Mouse (Mus musculus) embryonic facial prominence, embryonic 10.5 days (tissue): Measurements from ENCODE around the gene Myt1l. TPM values are rescaled to one million over a fixed set of nuclear protein-coding genes. Genes with fewer than 3 reads are reported as not detected.

ENCODE experiments used
- DNase-seq: peaks from one replicate; pipeline ENCODE4 v3.0.0-alpha.2; 2017; ENCODE audit warnings: low spot score
- H3K27ac ChIP-seq: fragments of 300-500 bp; sonication (generic); replicated peaks from 2 replicates; pipeline ENCODE4 v1.5.1; 2016; ENCODE audit warnings: mild to moderate bottlenecking
- H3K27me3 ChIP-seq: fragments of 300-500 bp; sonication (generic); replicated peaks from 2 replicates; pipeline ENCODE4 v1.6.1; 2016; ENCODE audit warnings: low read depth, mild to moderate bottlenecking; ENCODE audit not compliant: poor library complexity, severe bottlenecking
- H3K36me3 ChIP-seq: fragments of 300-500 bp; sonication (generic); replicated peaks from 2 replicates; pipeline ENCODE4 v1.6.1; 2016; ENCODE audit warnings: mild to moderate bottlenecking, moderate library complexity
- H3K4me1 ChIP-seq: fragments of 300-500 bp; sonication (generic); 2 replicates; pipeline ENCODE4 v1.6.1; 2016
- H3K4me3 ChIP-seq: fragments of 300-500 bp; sonication (generic); 2 replicates; pipeline ENCODE4 v1.5.1; 2016; ENCODE audit warnings: mild to moderate bottlenecking, moderate library complexity
- H3K9me3 ChIP-seq: fragments of 300-500 bp; sonication (generic); 2 replicates; pipeline ENCODE4 v1.6.1; 2016; ENCODE audit warnings: mild to moderate bottlenecking
- WGBS: fragments of 180-500 bp; shearing (Covaris S2); methylation state at CpG from one replicate; pipeline ENCODE4 v1.1.7; 2016; 5-methylcytosine and 5-hydroxymethylcytosine counted together
- polyA plus RNA-seq: library from polyadenylated mRNA; unstranded; fragments of >200 nt; fragmentation: Nextera tagmentation; extraction: Ambion mirVana; gene quantifications from 2 replicates; pipeline ENCODE4 v1.2.1, GENCODE M21; 2016

Myt1l gene
- polyA plus RNA-seq, 1 experiment from 2014 or later, result 3.6 TPM

- Histone ChIP-seq H3K27ac (no peak overlapping the region), H3K36me3 (no peaks in the 10 kb centered on the region), H3K4me1 (peaks cover 11% of the 10 kb centered on the region), H3K27me3 (no peaks in the 10 kb centered on the region), H3K9me3 (no peaks in the 10 kb centered on the region), H3K4me3 (no peak overlapping the region)
- WGBS, result 82% methylated on average over 3 of the region's 3 CpGs
- no peak for DNase-seq
These were observed 178.9 kb downstream of the Myt1l start for GRCm38 (mm10) chr12:29707094-29707493.

DNA sequence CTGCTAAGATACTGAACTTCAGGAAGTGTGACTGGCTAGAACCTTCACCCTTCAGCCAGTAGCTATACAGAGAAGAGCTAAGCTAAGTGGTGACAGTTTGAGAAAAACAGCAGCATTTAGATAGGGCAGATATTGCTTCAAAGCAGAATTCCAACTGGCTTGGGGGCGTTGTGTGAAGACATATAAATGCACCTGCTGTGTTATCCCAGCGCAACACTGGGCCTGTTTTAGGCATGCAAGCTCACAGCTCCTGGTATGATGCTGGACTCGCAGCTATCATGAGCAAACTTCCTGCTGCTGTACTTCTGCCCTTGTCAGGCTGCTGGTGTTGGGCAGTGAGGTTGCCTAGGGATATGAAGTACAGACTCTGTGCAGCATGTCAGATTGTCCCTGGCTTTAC, 180.0 kb downstream of the Myt1l start:
- Histone ChIP-seq H3K4me3 (no peak overlapping the region), H3K27me3 (no peaks in the 10 kb centered on the region), H3K36me3 (no peaks in the 10 kb centered on the region), H3K9me3 (no peaks in the 10 kb centered on the region), H3K4me1 (peaks cover 1% of the 10 kb centered on the region; the same call in 1 of the 2 replicates), H3K27ac (no peak overlapping the region)
- DNase-seq, result no peak
- WGBS, result 92% methylated on average over 3 of the region's 3 CpGs

DNA sequence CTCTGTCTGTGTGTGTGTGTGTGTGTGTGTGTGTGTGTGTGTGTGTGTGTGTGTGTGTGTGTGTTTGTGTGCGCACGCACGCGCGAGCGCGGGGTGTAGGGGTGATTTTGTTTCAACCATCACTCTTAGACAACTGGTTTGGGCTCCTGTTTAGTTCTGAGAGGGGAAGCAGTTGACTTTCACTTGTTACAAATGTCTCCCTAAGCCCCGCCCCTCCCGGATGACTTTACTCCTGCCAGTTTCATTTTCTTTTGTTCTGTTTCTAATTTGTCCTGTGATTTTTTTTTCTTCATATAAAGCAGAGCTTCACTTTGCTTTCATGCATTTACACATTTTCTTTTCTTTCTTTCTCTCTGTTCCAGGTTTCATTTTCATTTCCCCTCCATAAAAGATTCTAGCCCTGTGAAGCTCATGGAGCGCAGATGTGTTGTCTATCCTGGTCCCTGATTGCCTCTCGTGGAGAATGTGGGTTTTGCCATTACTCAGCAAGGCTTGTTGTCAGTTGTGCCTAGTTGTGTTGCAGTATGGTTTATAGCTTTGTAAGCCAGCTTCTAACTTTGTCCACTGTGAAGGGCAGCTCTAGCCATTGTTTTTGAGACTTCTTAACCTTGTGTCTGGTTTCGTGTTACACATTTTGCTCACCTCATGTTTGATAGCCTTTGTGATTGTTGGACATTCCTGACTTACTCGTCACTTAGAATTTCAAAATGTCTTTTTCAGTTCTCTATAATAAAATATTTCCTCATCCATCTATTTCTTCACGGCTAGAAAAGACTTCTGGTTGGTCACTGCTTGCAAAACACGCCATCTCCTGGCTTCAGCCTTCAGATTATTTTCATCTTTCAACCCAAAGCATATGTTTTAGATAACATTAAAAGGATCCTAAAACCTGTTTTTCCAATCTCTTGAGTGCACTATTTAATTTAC, 184.9 kb downstream of the Myt1l start:
- H3K9me3 ChIP-seq, result no peaks in the 10 kb centered on the region
- no peak overlapping the region for H3K27ac ChIP-seq
- no peaks in the 10 kb centered on the region for H3K27me3 ChIP-seq
- WGBS, result 87% methylated on average over 15 of the region's 15 CpGs
- H3K36me3 ChIP-seq, result no peaks in the 10 kb centered on the region
- no peak overlapping the region for H3K4me3 ChIP-seq
- no peak for DNase-seq
- no peaks in the 10 kb centered on the region for H3K4me1 ChIP-seq

DNA sequence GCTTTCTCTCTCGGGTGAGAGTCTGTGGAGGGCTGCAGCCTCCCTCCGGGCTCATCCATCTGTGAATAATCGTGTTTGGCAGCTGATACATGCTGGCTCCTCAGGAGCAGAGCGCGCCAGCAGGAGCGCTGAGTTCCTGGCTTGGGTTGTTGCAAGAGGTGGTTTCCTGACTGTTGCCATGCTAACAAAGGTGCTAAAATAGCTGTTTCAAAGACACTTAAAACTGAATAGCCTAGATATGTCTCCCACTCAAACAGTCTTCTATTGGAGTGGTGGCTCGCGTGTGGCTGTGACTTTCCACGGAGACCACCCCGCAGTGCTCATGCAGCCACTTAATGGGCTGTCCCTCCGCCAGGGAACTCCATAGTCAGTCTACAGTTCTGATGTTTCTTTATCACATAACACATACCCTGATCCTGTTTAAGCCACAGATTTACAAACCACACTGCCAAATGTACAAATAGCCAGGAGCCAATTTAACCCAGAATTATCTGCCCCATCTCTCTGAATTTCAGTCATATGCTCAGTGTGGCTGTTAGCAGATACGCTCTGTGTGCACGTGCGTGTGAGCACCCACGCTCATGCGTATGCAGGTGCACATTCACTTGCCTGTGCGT, 195.6 kb downstream of the Myt1l start:
- H3K27ac ChIP-seq, result no peak overlapping the region
- DNase-seq, result no peak

GRCm38 (mm10) chr12:29728294-29728693, 200.1 kb downstream of the Myt1l start:
- no peaks in the 10 kb centered on the region for H3K4me1 ChIP-seq
- 77% methylated on average over 2 of the region's 2 CpGs for WGBS
- no peak overlapping the region for H3K27ac ChIP-seq
- DNase-seq, result no peak
- no peak overlapping the region for H3K4me3 ChIP-seq
- H3K9me3 ChIP-seq, result no peaks in the 10 kb centered on the region
- H3K27me3 ChIP-seq, result no peaks in the 10 kb centered on the region
- H3K36me3 ChIP-seq, result no peaks in the 10 kb centered on the region

More for the DNA sequence above, 195.6 kb downstream of the Myt1l start:
- Histone ChIP-seq H3K4me3 (no peak overlapping the region), H3K4me1 (no peaks in the 10 kb centered on the region), H3K36me3 (no peaks in the 10 kb centered on the region), H3K27me3 (no peaks in the 10 kb centered on the region), H3K9me3 (no peaks in the 10 kb centered on the region)
- WGBS, result 76% methylated on average over 17 of the region's 17 CpGs

DNA sequence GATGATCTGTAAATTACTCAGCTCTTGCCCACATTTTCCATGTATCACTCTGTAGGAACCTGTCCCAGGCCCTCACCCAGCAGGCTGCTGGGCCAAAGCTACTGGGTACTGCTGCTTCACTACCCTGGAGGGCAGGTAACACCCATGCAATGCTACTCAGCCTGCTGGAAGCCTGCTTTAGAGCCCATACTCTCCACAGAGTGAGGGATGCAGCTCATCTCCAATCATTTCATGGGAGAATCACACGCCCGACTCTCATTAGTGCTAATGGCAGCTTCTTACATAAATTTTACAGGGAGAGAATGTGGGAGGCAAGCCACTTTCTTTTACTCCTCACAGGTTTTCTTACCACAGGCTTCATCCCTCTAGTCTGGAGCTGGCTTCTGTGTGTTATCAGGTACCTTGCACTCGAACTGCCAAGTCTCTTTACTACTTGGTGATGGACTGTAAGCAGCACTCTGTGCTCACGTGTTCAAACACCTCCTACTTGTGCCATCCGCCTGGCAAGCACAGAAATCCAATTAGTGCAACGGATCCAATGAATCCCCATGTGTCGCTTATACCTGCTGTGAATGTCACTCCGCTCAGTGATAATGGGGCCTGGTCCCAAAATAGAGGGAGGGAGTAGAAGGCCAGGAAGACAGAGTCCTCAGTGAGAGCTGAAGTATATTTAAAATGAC, 212.3 kb downstream of the Myt1l start:
- DNase-seq, result no peak
- Histone ChIP-seq H3K27ac (no peak overlapping the region), H3K9me3 (no peaks in the 10 kb centered on the region), H3K4me1 (no peaks in the 10 kb centered on the region), H3K4me3 (no peak overlapping the region), H3K27me3 (no peaks in the 10 kb centered on the region), H3K36me3 (no peaks in the 10 kb centered on the region)
- 78% methylated on average over 8 of the region's 8 CpGs for WGBS

DNA sequence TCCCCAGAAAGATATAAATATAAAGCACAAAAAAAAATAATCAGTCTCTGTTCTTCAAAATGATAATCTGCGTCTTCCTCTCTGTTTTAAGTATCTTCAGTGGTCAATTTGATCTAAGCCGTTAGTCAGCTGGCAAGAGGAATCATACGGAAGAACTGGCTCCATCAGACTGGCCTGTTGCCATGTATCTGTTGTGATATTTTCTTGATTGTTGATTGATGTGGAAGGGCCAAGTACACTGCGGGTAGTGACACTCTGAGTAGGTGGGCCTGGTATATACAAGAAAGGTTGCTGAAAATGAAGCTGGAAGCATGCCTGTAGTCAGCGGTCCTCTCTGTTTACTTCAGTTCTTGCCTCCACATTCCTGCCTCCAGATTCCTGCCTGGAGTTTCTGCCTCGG, 213.0 kb downstream of the Myt1l start:
- WGBS, result 92% methylated on average over 6 of the region's 6 CpGs
- no peak for DNase-seq
- Histone ChIP-seq H3K27ac (no peak overlapping the region), H3K36me3 (no peaks in the 10 kb centered on the region), H3K4me1 (no peaks in the 10 kb centered on the region), H3K27me3 (no peaks in the 10 kb centered on the region), H3K9me3 (no peaks in the 10 kb centered on the region), H3K4me3 (no peak overlapping the region)

DNA sequence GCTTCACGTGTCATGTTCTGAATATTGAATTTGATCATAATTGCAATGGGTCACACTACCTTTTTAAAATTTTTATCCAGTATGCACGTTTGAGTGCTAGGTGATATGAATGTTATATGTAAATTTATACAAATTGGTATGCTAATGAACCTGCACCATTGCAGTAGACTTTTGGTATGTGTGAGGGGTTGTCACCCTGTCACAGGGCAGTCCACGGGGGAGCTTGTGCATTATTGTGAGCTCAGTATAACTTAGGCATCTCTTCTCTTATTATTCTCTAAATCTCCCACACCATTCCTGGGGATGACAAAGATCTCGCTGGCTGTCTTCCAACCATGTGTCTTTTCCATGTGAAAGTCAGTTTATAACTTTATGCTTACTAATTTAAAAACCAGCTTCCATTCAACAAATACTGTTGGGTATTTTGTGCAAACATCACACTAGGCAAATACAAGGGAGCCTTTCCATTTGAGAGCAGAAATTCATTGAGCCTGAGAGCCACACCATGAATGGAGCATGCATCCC, 222.5 kb downstream of the Myt1l start:
- no peaks in the 10 kb centered on the region for H3K36me3 ChIP-seq
- H3K9me3 ChIP-seq, result no peaks in the 10 kb centered on the region
- WGBS, result 88% methylated on average over 4 of the region's 4 CpGs
- no peaks in the 10 kb centered on the region for H3K4me1 ChIP-seq
- no peaks in the 10 kb centered on the region for H3K27me3 ChIP-seq
- H3K4me3 ChIP-seq, result no peak overlapping the region
- no peak for DNase-seq
- no peak overlapping the region for H3K27ac ChIP-seq

DNA sequence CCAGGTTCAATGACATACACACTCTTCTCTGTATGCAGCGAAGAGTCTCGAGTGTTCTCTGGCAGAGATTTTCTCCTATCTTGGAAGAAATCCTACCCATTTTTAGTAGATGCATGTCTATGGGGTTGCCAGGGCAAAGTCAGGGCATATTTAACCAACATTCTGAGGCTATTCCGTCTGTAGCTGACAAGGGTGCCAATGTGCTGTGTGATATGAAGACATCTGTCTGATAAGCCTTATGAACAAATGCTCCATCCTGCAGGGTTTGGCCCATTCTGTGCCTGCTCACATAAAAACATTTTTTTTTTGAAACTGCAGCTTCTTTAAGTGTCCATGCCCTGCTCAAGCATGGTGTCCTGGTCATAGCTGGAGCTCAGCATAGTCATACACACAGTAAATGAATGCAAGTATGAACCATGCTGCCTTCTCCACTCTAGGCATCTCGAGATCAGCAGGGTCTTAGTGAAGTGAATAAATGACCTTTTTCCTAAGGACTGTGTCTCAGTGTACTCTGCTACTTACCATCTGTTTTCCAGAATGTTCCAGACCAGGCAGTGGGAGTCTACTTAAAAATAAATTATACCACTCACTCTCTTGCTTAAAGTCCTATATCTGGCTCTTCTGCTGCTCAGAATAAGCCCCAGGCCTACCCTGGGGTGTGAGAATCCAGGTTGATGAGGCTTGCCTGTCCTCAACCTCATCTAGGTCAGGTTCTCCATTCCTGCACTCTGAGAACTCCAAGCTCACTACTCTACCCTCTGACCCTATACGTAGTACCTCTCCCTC, 227.1 kb downstream of the Myt1l start:
- H3K4me1 ChIP-seq, result no peaks in the 10 kb centered on the region
- H3K36me3 ChIP-seq, result no peaks in the 10 kb centered on the region
- H3K27ac ChIP-seq, result no peak overlapping the region
- no peak for DNase-seq
- no peaks in the 10 kb centered on the region for H3K27me3 ChIP-seq
- WGBS, result 87% methylated on average over 5 of the region's 5 CpGs
- H3K9me3 ChIP-seq, result no peaks in the 10 kb centered on the region
- no peak overlapping the region for H3K4me3 ChIP-seq

DNA sequence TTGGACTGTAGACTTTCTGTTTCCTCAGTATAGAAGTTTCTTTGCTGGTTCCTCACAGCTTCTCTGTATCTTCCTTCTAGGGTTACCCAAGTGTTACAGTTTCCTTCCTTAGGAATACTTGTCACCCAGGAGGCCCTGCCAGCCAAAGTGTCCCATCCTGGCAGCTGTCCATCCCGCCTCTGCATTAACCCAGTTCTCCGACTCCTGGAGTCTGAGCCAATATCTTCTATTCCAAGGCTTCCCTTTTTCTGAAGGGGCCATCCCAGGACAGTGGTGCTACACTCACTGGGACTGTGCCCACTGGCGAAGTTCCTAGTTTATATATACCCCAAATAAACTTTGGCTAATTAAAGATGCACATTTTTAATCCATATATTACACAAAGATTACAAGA, 227.7 kb downstream of the Myt1l start:
- Histone ChIP-seq H3K27me3 (no peaks in the 10 kb centered on the region), H3K36me3 (no peaks in the 10 kb centered on the region), H3K27ac (no peak overlapping the region), H3K9me3 (no peaks in the 10 kb centered on the region), H3K4me1 (0 out of 2 replicates have a peak, but pooled peaks cover 3% of the 10 kb centered on the region), H3K4me3 (no peak overlapping the region)
- 87% methylated on average over 3 of the region's 3 CpGs for WGBS
- DNase-seq, result no peak

- no peak overlapping the region for H3K27ac ChIP-seq
- H3K27me3 ChIP-seq, result no peaks in the 10 kb centered on the region
- H3K4me1 ChIP-seq, result 0 out of 2 replicates have a peak, but pooled peaks cover 3% of the 10 kb centered on the region
- WGBS, result 85% methylated on average over 4 of the region's 4 CpGs
- H3K4me3 ChIP-seq, result no peak overlapping the region
- H3K36me3 ChIP-seq, result no peaks in the 10 kb centered on the region
- no peak for DNase-seq
- H3K9me3 ChIP-seq, result no peaks in the 10 kb centered on the region
These were observed 232.4 kb downstream of the Myt1l start for GRCm38 (mm10) chr12:29760611-29761010.

- Histone ChIP-seq H3K9me3 (no peaks in the 10 kb centered on the region), H3K4me1 (no peaks in the 10 kb centered on the region), H3K27me3 (no peaks in the 10 kb centered on the region), H3K4me3 (no peak overlapping the region), H3K36me3 (no peaks in the 10 kb centered on the region), H3K27ac (no peak overlapping the region)
- WGBS, result 95% methylated on average over 1 of the region's 1 CpGs
- no peak for DNase-seq
These were observed 238.0 kb downstream of the Myt1l start for GRCm38 (mm10) chr12:29766158-29766557.
